Mouse (Mus musculus) embryonic fibroblast, embryonic 13.5 days (primary cell): ENCODE data around the gene Ubr4.
"Not testable (repeated sequence)": the region's sequence is repeated elsewhere in the genome, so short reads cannot be mapped to it uniquely, and the experiment has no call there.

ENCODE experiments used
- CTCF ChIP-seq: IDR thresholded peaks from 2 replicates; pipeline ENCODE4 v1.5.1; 2011; ENCODE audit warnings: mild to moderate bottlenecking, control low read depth, low read length, moderate library complexity, borderline replicate concordance; ENCODE audit not compliant: insufficient read depth
- POLR2A ChIP-seq: IDR thresholded peaks from 2 replicates; pipeline ENCODE4 v1.6.1; 2011; ENCODE audit warnings: low read depth, mild to moderate bottlenecking, control low read depth, low read length, moderate library complexity

DNA sequence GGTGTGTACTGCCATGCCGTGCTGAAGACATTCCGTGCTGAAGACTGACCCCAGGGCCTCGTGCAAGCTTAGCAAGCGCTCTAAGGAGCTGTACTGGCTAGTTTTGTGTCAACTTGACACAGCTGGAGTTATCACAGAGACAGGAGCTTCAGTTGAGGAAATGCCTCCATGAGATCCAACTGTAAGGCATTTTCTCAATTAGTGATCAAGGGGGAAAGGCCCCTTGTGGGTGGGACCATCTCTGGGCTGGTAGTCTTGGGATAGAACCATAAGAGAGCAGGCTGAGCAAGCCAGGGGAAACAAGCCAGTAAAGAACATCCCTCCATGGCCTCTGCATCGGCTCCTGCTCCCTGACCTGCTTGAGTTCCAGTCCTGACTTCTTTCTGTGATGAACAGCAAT is 177.8 kb downstream of the Ubr4 start, which contains the start of gene Iffo2:
- TF ChIP-seq POLR2A, CTCF: not testable (repeated sequence)
